Mouse (Mus musculus) macrophage (primary cell): ENCODE results near the gene E130309D02Rik. TPM values are rescaled to one million over a fixed set of nuclear protein-coding genes. Genes with fewer than 3 reads are reported as not detected.

Experiments used
- H3K27ac ChIP-seq: fragments of 350-480 bp; formaldehyde crosslinking; 2 replicates; pipeline ENCODE4 v1.9.0; 2021
- H3K36me3 ChIP-seq: fragments of 350-480 bp; formaldehyde crosslinking; 2 replicates; pipeline ENCODE4 v1.9.0; 2021; ENCODE audit errors: inconsistent target
- H3K4me3 ChIP-seq: fragments of 350-480 bp; formaldehyde crosslinking; 2 replicates; pipeline ENCODE4 v1.9.0; 2021; ENCODE audit errors: inconsistent target
- H3K79me2 ChIP-seq: fragments of 350-480 bp; formaldehyde crosslinking; 2 replicates; pipeline ENCODE4 v1.9.0; 2021; ENCODE audit errors: inconsistent target
- WGBS: methylation state at CpG from one replicate; pipeline ENCODE4 v1.1.7; 2026; ENCODE audit warnings: inconsistent platforms; ENCODE audit not compliant: missing documents; 5-methylcytosine and 5-hydroxymethylcytosine counted together
- polyA plus RNA-seq: library from polyadenylated mRNA; stranded (reverse); fragments of 250-400 nt; gene quantifications from 3 replicates; pipeline ENCODE4 v1.2.4, GENCODE M21; 2018; ENCODE audit warnings: inconsistent platforms
- total RNA-seq, 78 experiments: library from RNA; depleted of rRNA; stranded (reverse); fragments of 250-400 nt; gene quantifications; 1 replicate in 9 of 78; 2 replicates in 24 of 78; 3 replicates in 43 of 78; 4 replicates in 2 of 78; pipeline ENCODE4 v1.2.4; 2018; ENCODE audit warnings: inconsistent platforms in 56 of 78

Gene E130309D02Rik
- 10 to 100 TPM in 12 of 26 experiments, 1 to 10 TPM in 14; 3.0 to 14.9 (median 9.6) TPM for total RNA-seq (2018; cell fraction: chromatin; rRNA removed)
- 10 to 100 TPM; 10.5 to 20.8 (median 16.0) TPM for total RNA-seq (2018; cell fraction: cytosol; rRNA removed)
- total RNA-seq (2018; cell fraction: nucleus; rRNA removed): 10 to 100 TPM in 10 of 26 experiments, 1 to 10 TPM in 16; 5.0 to 17.4 (median 9.6) TPM
- 11.1 to 17.3 TPM (median 13.0 TPM) in 3 replicates for polyA plus RNA-seq

DNA sequence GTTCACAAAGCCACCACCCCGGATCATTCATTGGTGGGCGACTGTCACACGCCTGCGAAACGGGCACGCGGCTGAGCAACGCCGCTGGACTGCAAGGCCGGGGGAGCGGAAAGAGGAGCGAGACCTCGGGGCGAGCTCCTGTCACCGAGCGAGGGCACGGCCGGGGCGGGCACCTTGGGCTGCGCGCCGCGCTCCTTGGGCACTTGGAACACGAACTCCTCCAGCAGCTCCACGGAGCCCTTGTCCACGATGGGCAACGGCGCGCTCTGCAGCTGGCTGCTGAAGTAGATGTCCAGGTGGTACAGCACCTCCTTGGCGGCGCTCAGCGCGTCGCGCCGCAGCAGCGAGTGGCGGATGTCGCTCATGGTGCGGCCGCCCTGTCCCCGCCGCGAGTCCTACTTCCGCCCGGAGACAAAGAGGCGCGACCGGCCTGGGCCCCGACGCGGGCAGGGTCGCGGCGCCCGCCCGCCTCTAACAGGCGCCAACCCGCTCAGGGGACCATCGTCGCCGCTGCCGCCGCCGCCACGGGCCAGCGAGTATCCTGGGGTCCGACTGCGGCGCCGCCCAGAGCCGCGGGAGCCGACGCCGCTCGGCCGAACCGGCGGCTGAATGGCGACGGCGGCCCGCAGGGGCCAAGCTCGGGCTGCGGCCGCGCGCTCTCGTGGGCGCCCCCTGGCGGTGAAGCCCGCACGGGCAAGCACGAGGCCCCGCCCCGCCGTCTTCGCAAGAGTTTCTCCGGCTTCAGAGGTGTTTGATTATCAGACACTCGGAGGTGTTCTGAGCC lies at the start of gene E130309D02Rik:
Gene E130309D02Rik, minus strand, starts transcription at position 631 of the 784 bp plus-strand sequence.
- Histone ChIP-seq H3K27ac (no peak within 1 kb of the TSS), H3K79me2 (peaks cover 35% of the 10 kb centered on the region), H3K36me3 (peaks cover 50% of the 10 kb centered on the region), H3K4me3 (peak within 1 kb of the TSS; percentile 47)
- WGBS: 1% methylated on average over 79 of the region's 101 CpGs

GRCm38 (mm10) chr5:143363678-143364615 lies 48.8 kb upstream of the E130309D02Rik start:
- Histone ChIP-seq H3K36me3 (no peaks in the 10 kb centered on the region), H3K4me3 (no peak overlapping the region), H3K79me2 (no peaks in the 10 kb centered on the region), H3K27ac (no peak overlapping the region)
- 5% methylated on average over 46 of the region's 47 CpGs for WGBS

GRCm38 (mm10) chr5:143361428-143361827 lies 46.3 kb upstream of the E130309D02Rik start:
- Histone ChIP-seq H3K79me2 (no peaks in the 10 kb centered on the region), H3K27ac (no peak overlapping the region), H3K4me3 (no peak overlapping the region), H3K36me3 (no peaks in the 10 kb centered on the region)
- WGBS: 76% methylated on average over 7 of the region's 7 CpGs

DNA sequence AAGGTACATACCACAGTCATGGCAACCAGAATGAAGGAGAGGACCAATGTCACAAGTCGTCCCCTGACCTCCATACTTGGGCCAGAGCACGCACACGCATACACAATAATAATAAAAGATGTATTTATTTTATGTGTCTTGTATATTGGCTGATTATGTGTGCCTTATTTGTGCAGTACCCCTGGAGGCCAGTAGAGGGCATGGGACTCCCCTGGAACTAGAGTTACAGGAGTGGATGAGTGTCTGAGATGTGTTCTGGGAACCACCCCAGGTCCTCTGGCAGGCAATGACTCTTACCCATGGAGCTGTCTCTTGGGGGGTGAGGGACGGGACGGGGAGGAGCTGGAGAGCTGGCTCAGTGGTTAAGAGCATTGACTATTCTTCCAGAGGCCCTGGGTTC lies 44.8 kb upstream of the E130309D02Rik start:
- H3K36me3 ChIP-seq: no peaks in the 10 kb centered on the region
- no peak overlapping the region for H3K27ac ChIP-seq
- no peak overlapping the region for H3K4me3 ChIP-seq
- 95% methylated on average over 3 of the region's 5 CpGs for WGBS
- no peaks in the 10 kb centered on the region for H3K79me2 ChIP-seq

- Histone ChIP-seq H3K27ac (no peak overlapping the region), H3K79me2 (no peaks in the 10 kb centered on the region), H3K4me3 (no peak overlapping the region), H3K36me3 (no peaks in the 10 kb centered on the region)
- WGBS: 30% methylated on average over 7 of the region's 7 CpGs
Observed at GRCm38 (mm10) chr5:143359263-143359662, 44.1 kb upstream of the E130309D02Rik start.

DNA sequence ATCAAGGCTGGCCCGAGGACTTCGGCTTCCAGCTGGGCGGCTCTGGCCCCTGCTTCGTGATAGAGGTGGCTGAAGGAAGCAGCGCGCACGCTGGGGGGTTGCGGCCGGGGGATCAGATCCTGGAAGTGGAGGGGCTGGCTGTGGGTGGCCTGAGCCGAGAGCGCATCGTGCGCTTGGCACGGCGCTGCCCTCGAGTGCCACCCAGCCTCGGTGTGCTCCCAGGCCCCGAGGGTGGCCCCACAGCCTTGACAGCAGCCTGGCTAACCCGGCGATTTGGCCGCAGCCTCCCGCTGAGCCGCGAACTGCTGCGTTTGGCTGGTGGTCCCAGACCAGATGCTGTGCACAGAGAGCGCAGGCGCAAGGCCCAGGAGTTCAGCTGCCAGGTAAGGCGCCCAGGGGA lies 42.4 kb upstream of the E130309D02Rik start:
- Histone ChIP-seq H3K27ac (no peak overlapping the region), H3K36me3 (no peaks in the 10 kb centered on the region), H3K79me2 (no peaks in the 10 kb centered on the region), H3K4me3 (no peak overlapping the region)
- WGBS: 6% methylated on average over 28 of the region's 28 CpGs

GRCm38 (mm10) chr5:143356686-143357388 lies 41.7 kb upstream of the E130309D02Rik start, which contains the start of gene Grid2ip:
Grid2ip (plus strand) TSS chr5:143357338.
- 40% methylated on average over 15 of the region's 17 CpGs for WGBS
- H3K4me3 ChIP-seq: no peak within 1 kb of the TSS
- H3K36me3 ChIP-seq: no peaks in the 10 kb centered on the region
- no peak within 1 kb of the TSS for H3K27ac ChIP-seq
- no peaks in the 10 kb centered on the region for H3K79me2 ChIP-seq

GRCm38 (mm10) chr5:143356017-143356416 lies 40.9 kb upstream of the E130309D02Rik start:
- no peaks in the 10 kb centered on the region for H3K79me2 ChIP-seq
- 36% methylated on average over 5 of the region's 5 CpGs for WGBS
- H3K36me3 ChIP-seq: no peaks in the 10 kb centered on the region
- H3K4me3 ChIP-seq: no peak overlapping the region
- H3K27ac ChIP-seq: no peak overlapping the region

DNA sequence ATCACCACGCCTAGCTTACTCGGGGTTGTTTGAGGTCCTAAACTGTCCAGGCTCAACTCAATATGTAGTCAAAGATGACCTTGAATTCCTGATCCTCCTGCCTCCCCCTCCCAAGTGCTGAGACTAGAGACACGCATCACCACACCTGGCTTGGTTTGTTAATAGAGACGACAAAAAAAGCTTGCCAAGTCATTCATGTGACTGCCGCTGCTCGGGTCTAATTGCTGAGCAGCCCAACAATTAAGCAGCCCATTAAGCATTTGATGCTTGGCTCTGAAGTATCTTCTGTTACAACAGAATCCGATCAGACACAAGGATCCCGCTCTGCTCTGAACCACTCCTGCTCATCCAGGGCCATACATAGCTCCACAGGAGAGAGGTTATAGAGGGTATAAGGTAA lies 31.2 kb upstream of the E130309D02Rik start:
- Histone ChIP-seq H3K27ac (no peak overlapping the region), H3K79me2 (no peaks in the 10 kb centered on the region), H3K4me3 (no peak overlapping the region), H3K36me3 (no peaks in the 10 kb centered on the region)
- 83% methylated on average over 8 of the region's 8 CpGs for WGBS

- Histone ChIP-seq H3K27ac (no peak overlapping the region), H3K79me2 (no peaks in the 10 kb centered on the region), H3K4me3 (no peak overlapping the region), H3K36me3 (no peaks in the 10 kb centered on the region)
- 54% methylated on average over 6 of the region's 6 CpGs for WGBS
Observed at GRCm38 (mm10) chr5:143339603-143340002, 24.4 kb upstream of the E130309D02Rik start.

- Histone ChIP-seq H3K27ac (no peak overlapping the region), H3K4me3 (no peak overlapping the region), H3K79me2 (no peaks in the 10 kb centered on the region), H3K36me3 (no peaks in the 10 kb centered on the region)
- 73% methylated on average over 6 of the region's 6 CpGs for WGBS
Observed at GRCm38 (mm10) chr5:143336559-143336958, 21.4 kb upstream of the E130309D02Rik start.

- Histone ChIP-seq H3K27ac (no peak overlapping the region), H3K79me2 (no peaks in the 10 kb centered on the region), H3K4me3 (no peak overlapping the region), H3K36me3 (no peaks in the 10 kb centered on the region)
- 60% methylated on average over 7 of the region's 7 CpGs for WGBS
Observed at GRCm38 (mm10) chr5:143335089-143335460, 19.9 kb upstream of the E130309D02Rik start.

GRCm38 (mm10) chr5:143334418-143335088 lies 19.4 kb upstream of the E130309D02Rik start:
- Histone ChIP-seq H3K4me3 (no peak overlapping the region), H3K79me2 (no peaks in the 10 kb centered on the region), H3K36me3 (no peaks in the 10 kb centered on the region), H3K27ac (no peak overlapping the region)
- WGBS: 38% methylated on average over 14 of the region's 14 CpGs
